Mouse (Mus musculus): ENCODE data around the gene B2m. TPM values are rescaled to one million over a fixed set of nuclear protein-coding genes. Genes with fewer than 3 reads are reported as not detected.
"Not testable (repeated sequence)": the region's sequence is repeated elsewhere in the genome, so short reads cannot be mapped to it uniquely, and the experiment has no call there.

Gene B2m
- 166 and 244 TPM in 2 replicates for total RNA-seq (2014; rRNA removed; ENCODE audit: low replicate concordance)
- 273 and 282 TPM in 2 replicates for polyA plus RNA-seq (2015; fragmentation: Nextera tagmentation; extraction: Ambion mirVana)

GRCm38 (mm10) chr2:122147508-122148241 lies at the start of gene B2m:
B2m (plus strand) TSS chr2:122147686.
- WGBS = under 1% methylated on average over 40 of the region's 40 CpGs
- H3K9me3 ChIP-seq (replicated peaks; ENCODE audit: control insufficient read depth, low read length) = no peaks in the 10 kb centered on the region
- DNase-seq (ENCODE audit: low spot score) (peak; percentile 99), ATAC-seq (ENCODE audit: insufficient read depth, low read depth) (peak; percentile 98)
- H3K4me3 ChIP-seq (ENCODE audit: low read depth, low read length) = peak within 1 kb of the TSS; percentile 76
- peaks cover 5% of the 10 kb centered on the region; the same call in 1 of the 2 replicates for H3K4me1 ChIP-seq (ENCODE audit: control insufficient read depth, insufficient read depth)
- peak within 1 kb of the TSS; percentile 79 for H3K4me2 ChIP-seq (ENCODE audit: low read depth, low read length)
- TF ChIP-seq EP300 (IDR thresholded peaks at IDR 0.05; ENCODE audit: low read depth) = no peak
- no peak for TF ChIP-seq CTCF (IDR thresholded peaks at IDR 0.05; ENCODE audit: low read depth)
- peak within 1 kb of the TSS; percentile 71 for H3K9ac ChIP-seq (replicated peaks; ENCODE audit: low read depth, low read length)
- peak within 1 kb of the TSS; percentile 81 for H3K27ac ChIP-seq (ENCODE audit: low read depth)
- peaks cover 14% of the 10 kb centered on the region for H3K36me3 ChIP-seq (replicated peaks; ENCODE audit: control insufficient read depth, insufficient read depth, low read length)
- no peaks in the 10 kb centered on the region for H3K27me3 ChIP-seq (ENCODE audit: control insufficient read depth, insufficient read depth, low read length)

DNA sequence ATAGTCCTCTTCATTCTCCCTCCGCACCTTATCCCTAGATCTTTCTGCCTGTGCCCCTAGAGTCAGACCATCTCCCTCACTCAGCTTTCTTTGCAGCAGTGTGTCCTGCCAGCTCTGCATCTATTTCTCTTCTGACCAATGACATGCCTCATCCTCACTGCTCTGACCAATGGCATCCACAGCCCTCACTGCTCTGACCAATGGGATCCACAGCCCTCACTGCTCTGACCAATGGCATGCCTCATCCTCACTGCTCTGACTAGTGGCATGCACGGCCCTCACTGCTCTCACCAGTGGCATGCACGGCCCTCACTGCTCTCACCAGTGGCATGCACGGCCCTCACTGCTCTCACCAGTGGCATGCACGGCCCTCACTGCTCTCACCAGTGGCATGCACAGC lies 49.8 kb upstream of the B2m start:
- WGBS = 79% methylated on average over 5 of the region's 5 CpGs
- not testable (repeated sequence) for DNase-seq (ENCODE audit: low spot score); H3K4me2 ChIP-seq (ENCODE audit: low read depth, low read length); H3K4me1 ChIP-seq (ENCODE audit: control insufficient read depth, insufficient read depth); H3K4me3 ChIP-seq (ENCODE audit: low read depth, low read length); ATAC-seq (ENCODE audit: insufficient read depth, low read depth); H3K9me3 ChIP-seq (replicated peaks; ENCODE audit: control insufficient read depth, low read length); H3K27me3 ChIP-seq (ENCODE audit: control insufficient read depth, insufficient read depth, low read length); H3K27ac ChIP-seq (ENCODE audit: low read depth); H3K9ac ChIP-seq (replicated peaks; ENCODE audit: low read depth, low read length)
- H3K36me3 ChIP-seq (replicated peaks; ENCODE audit: control insufficient read depth, insufficient read depth, low read length) = peaks cover 84% of the 10 kb centered on the region

DNA sequence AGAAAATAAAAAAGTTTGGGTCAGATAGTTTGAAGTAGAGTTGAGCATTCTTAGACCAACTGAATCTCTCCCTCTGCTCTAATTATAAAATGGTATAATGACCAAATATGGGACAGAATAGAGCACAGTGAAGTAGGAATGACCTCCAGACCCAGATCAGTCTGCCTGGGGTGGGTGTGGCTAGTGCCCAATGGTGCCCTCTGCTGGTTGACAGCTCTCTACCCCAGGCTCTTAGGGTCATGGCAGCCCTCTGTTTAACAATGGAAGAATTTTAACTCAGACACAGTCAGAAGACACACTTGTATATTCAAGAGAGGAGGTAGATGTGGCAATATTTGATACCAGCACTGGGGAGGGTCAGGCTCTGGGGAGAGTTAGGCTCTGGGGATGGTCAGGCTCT lies 45.4 kb upstream of the B2m start:
- Histone ChIP-seq H3K9ac (replicated peaks; ENCODE audit: low read depth, low read length) (no peak overlapping the region), H3K4me1 (ENCODE audit: control insufficient read depth, insufficient read depth) (no peaks in the 10 kb centered on the region), H3K27ac (ENCODE audit: low read depth) (no peak overlapping the region), H3K27me3 (ENCODE audit: control insufficient read depth, insufficient read depth, low read length) (no peaks in the 10 kb centered on the region), H3K4me3 (ENCODE audit: low read depth, low read length) (no peak overlapping the region), H3K9me3 (replicated peaks; ENCODE audit: control insufficient read depth, low read length) (no peaks in the 10 kb centered on the region), H3K4me2 (ENCODE audit: low read depth, low read length) (no peak overlapping the region), H3K36me3 (replicated peaks; ENCODE audit: control insufficient read depth, insufficient read depth, low read length) (peaks cover 58% of the 10 kb centered on the region)
- DNase-seq (ENCODE audit: low spot score) (no peak), ATAC-seq (ENCODE audit: insufficient read depth, low read depth) (no peak)
- TF ChIP-seq EP300 (IDR thresholded peaks at IDR 0.05; ENCODE audit: low read depth) = no peak
- peak; percentile 14; the same call in 1 of the 2 replicates for TF ChIP-seq CTCF (IDR thresholded peaks at IDR 0.05; ENCODE audit: low read depth)

GRCm38 (mm10) chr2:122108101-122108500 lies 39.4 kb upstream of the B2m start:
- Histone ChIP-seq H3K4me1 (ENCODE audit: control insufficient read depth, insufficient read depth) (no peaks in the 10 kb centered on the region), H3K36me3 (replicated peaks; ENCODE audit: control insufficient read depth, insufficient read depth, low read length) (peaks cover 45% of the 10 kb centered on the region), H3K9me3 (replicated peaks; ENCODE audit: control insufficient read depth, low read length) (no peaks in the 10 kb centered on the region), H3K4me3 (ENCODE audit: low read depth, low read length) (no peak overlapping the region), H3K27ac (ENCODE audit: low read depth) (no peak overlapping the region), H3K9ac (replicated peaks; ENCODE audit: low read depth, low read length) (no peak overlapping the region), H3K27me3 (ENCODE audit: control insufficient read depth, insufficient read depth, low read length) (no peaks in the 10 kb centered on the region), H3K4me2 (ENCODE audit: low read depth, low read length) (no peak overlapping the region)
- DNase-seq (ENCODE audit: low spot score) (no peak), ATAC-seq (ENCODE audit: insufficient read depth, low read depth) (no peak)
- 74% methylated on average over 14 of the region's 14 CpGs for WGBS
- TF ChIP-seq EP300 (IDR thresholded peaks at IDR 0.05; ENCODE audit: low read depth) = no peak
- no peak for TF ChIP-seq CTCF (IDR thresholded peaks at IDR 0.05; ENCODE audit: low read depth)

GRCm38 (mm10) chr2:122109714-122110113 lies 37.8 kb upstream of the B2m start:
- Histone ChIP-seq H3K4me2 (ENCODE audit: low read depth, low read length) (no peak overlapping the region), H3K9ac (replicated peaks; ENCODE audit: low read depth, low read length) (no peak overlapping the region), H3K36me3 (replicated peaks; ENCODE audit: control insufficient read depth, insufficient read depth, low read length) (peaks cover 49% of the 10 kb centered on the region), H3K27ac (ENCODE audit: low read depth) (no peak overlapping the region), H3K27me3 (ENCODE audit: control insufficient read depth, insufficient read depth, low read length) (no peaks in the 10 kb centered on the region), H3K4me3 (ENCODE audit: low read depth, low read length) (no peak overlapping the region), H3K9me3 (replicated peaks; ENCODE audit: control insufficient read depth, low read length) (no peaks in the 10 kb centered on the region), H3K4me1 (ENCODE audit: control insufficient read depth, insufficient read depth) (no peaks in the 10 kb centered on the region)
- no peak for TF ChIP-seq CTCF (IDR thresholded peaks at IDR 0.05; ENCODE audit: low read depth)
- 56% methylated on average over 4 of the region's 4 CpGs for WGBS
- ATAC-seq (ENCODE audit: insufficient read depth, low read depth) (no peak), DNase-seq (ENCODE audit: low spot score) (no peak)

DNA sequence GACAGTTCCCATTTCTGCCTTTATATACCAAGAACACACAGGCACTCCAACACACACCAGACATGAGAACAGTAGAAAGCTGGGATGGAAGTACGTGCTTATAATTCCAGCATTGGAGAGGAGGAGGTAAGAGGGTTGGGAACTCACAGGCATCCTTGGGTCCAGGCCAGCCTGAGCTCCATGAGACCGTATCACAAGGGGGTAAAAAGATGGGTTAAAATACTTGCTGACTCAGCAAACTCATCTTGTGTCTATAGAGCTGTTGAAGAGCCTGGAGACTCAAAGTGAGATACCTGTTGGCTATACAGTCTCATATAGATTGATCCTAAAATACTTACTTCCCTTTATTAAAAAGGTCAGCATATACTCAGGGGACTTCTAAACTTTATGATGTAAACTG lies 30.6 kb upstream of the B2m start:
- ATAC-seq (ENCODE audit: insufficient read depth, low read depth) (no peak), DNase-seq (ENCODE audit: low spot score) (no peak)
- Histone ChIP-seq H3K9me3 (replicated peaks; ENCODE audit: control insufficient read depth, low read length) (no peaks in the 10 kb centered on the region), H3K27me3 (ENCODE audit: control insufficient read depth, insufficient read depth, low read length) (no peaks in the 10 kb centered on the region), H3K27ac (ENCODE audit: low read depth) (no peak overlapping the region), H3K36me3 (replicated peaks; ENCODE audit: control insufficient read depth, insufficient read depth, low read length) (peaks cover 19% of the 10 kb centered on the region), H3K9ac (replicated peaks; ENCODE audit: low read depth, low read length) (no peak overlapping the region), H3K4me1 (ENCODE audit: control insufficient read depth, insufficient read depth) (peaks cover 13% of the 10 kb centered on the region; the same call in 1 of the 2 replicates), H3K4me2 (ENCODE audit: low read depth, low read length) (no peak overlapping the region), H3K4me3 (ENCODE audit: low read depth, low read length) (no peak overlapping the region)
- WGBS = 86% methylated on average over 2 of the region's 2 CpGs
- TF ChIP-seq EP300 (IDR thresholded peaks at IDR 0.05; ENCODE audit: low read depth) (no peak), CTCF (IDR thresholded peaks at IDR 0.05; ENCODE audit: low read depth) (no peak)
